Mouse (Mus musculus) ovary, postnatal 14 days (tissue): ENCODE data around the gene Olfr1093.

Experiments used
- DNase-seq: peaks from one replicate; pipeline ENCODE4 v3.0.0; 2022; ENCODE audit warnings: low spot score

Gene Olfr1093

DNA sequence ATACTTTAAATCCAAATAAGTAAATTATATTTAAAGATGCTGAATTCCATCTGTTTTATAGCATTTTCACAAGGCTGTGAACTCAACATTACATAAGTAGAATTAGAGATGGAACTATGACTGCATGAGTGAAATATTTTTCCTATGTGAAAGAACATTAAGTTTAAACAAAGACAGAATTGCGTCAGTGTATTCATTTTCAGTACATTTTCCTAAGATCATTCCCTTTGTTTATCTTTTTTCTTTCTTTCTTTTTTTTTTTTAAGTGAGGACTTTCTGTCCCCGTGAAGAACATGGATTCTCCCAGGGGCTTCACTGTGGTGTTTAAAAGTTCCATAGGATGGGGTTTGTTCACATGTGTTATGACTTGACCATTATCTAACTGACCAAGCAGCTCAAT is at the start of gene Olfr1093:
Olfr1093 (plus strand) TSS at position 301 of the 400 bp plus-strand sequence.
- DNase-seq: no peak

DNA sequence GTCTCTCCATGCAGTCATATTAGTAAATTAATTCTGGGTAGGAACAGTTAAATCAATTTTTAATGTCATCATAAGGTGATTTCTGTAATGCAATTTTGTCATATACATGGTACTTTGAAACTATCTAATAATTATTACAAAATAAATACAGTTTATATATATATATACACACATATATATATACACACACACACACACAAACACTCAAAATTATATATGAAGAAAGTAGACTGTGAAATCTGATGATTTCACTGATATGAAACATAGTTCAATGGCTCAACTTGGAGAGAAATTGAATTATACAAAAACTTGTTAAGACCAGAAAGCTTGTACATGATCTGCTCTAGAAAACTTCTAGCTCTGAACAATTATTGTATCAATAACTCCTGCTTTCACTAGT is 48.7 kb upstream of the Olfr1093 start, which contains the start of gene Olfr1089:
Olfr1089 (minus strand) TSS at position 101 of the 400 bp plus-strand sequence.
- DNase-seq: no peak

DNA sequence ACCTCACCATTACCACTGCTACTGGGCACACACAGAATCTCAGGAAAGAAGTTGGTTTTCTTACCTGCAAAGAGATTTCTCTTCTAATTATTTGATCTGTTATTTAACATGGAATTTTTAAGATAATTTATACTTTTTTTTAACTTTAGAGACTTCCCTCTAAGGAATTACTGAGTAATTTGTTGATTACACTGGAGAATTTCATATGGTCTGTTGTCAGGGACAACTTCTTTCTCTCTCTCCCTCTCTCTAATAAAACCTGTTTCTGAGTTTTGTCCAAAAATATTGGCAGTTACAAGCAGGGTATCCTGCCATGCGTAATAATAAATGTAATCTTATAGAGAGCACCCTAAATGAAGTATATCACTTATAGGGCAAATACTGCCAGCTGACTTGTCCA is 23.4 kb upstream of the Olfr1093 start, which contains the start of gene Olfr1090:
Olfr1090 (minus strand) TSS at position 101 of the 400 bp plus-strand sequence.
- no peak for DNase-seq

DNA sequence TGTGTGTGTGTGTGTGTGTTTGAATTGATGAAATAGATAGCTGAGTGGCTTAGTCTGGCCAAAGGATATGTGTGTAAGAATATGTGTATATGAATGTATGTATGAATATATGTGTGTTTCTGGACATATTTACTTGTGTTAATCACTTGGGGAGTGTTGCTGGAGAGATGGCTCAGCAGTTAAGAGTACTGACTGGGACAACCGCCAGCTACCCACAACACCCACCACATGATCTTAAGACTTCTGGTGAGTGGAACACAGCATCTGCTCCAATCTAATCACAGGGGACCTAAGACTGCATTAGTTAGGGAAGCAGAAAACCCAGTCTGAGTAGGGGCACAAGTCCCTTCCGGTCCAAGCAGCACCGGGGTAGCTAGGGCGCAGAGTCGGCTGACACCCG is 21.2 kb upstream of the Olfr1093 start:
- DNase-seq: no peak

DNA sequence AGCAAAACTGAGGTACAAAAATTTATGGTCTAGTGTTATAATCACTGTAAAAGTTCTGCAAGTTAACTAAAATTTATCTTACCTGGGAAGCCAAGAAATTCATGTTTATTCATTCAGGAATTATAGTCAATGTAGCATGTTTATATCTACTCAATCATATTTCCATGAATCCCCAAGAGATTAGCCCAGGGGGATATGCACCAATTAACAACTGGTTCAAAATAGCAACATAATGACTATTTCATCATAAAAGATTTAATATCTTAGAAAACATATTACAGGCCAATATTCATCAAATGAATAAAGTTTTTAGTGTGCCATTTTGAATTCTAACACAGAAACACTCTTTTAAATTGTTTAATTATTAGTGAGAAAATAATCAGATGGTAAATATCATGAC is 27.6 kb downstream of the Olfr1093 start, which contains the start of gene Olfr141:
Olfr141 (minus strand) TSS at position 101 of the 400 bp plus-strand sequence.
- DNase-seq: no peak

DNA sequence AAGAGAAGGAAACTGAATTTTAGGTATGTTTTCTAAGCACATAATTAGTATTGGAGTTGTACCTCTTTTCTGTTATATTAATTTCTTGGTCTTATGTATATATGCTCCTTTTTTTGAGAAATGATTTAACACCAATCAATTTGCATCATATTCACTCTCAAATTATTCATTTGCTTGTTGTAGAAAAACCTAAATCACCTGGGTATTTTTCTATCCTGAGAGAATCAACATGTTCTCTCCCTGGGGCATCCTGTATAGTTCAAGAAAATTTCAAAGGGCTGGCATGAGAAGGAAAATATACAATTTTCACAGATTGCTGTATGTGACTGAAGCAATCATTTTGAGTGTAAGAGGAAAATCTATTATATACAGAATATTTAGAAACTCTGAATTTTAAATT is 42.1 kb downstream of the Olfr1093 start, which contains the start of gene Olfr1094:
Olfr1094 (plus strand) TSS at position 301 of the 400 bp plus-strand sequence.
- no peak for DNase-seq
